Mouse (Mus musculus): ENCODE measurements around the gene E130114P18Rik. TPM values are rescaled to one million over a fixed set of nuclear protein-coding genes. Genes with fewer than 3 reads are reported as not detected.

E130114P18Rik gene
- polyA plus RNA-seq, 1 experiment = 0.74 TPM

DNA sequence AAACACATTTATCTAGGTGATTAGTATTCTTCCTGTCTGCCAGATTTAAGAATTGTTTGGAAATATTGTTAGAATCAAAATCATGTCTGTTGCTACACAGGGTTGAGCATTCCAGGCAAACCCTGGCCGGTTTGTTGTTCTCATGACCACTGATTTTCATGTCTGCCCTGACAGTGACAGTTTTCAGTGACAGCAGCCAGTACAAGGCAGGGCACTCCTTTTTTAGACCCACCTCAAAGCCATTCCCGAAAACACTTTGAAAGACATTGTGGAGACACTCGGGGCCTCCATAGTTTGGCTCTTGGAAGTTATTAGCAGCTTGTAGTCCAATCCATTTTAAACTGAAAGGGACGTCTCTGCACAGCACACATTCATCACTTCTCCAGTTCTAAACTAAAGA, 36.1 kb upstream of the E130114P18Rik start:
- TF ChIP-seq CTCF (IDR thresholded peaks at IDR 0.05; ENCODE audit: control insufficient read depth, insufficient read depth, insufficient replicate concordance, low read depth, low read length) (no peak), POLR2A (IDR thresholded peaks at IDR 0.05; ENCODE audit: control insufficient read depth, low read depth, low read length) (no peak)
- Histone ChIP-seq H3K27ac (ENCODE audit: control insufficient read depth, insufficient read depth, low read depth, low read length) (no peak overlapping the region; the same call in 1 of the 2 replicates), H3K27me3 (ENCODE audit: control insufficient read depth, insufficient read depth, low read length) (no peaks in the 10 kb centered on the region), H3K4me1 (ENCODE audit: control insufficient read depth, insufficient read depth, low read length) (no peaks in the 10 kb centered on the region), H3K36me3 (ENCODE audit: control insufficient read depth, insufficient read depth, low read length) (no peaks in the 10 kb centered on the region), H3K4me3 (ENCODE audit: control insufficient read depth, low read depth, low read length) (no peak overlapping the region)

- Histone ChIP-seq H3K27me3 (ENCODE audit: control insufficient read depth, insufficient read depth, low read length) (no peaks in the 10 kb centered on the region), H3K4me1 (ENCODE audit: control insufficient read depth, insufficient read depth, low read length) (no peaks in the 10 kb centered on the region), H3K4me3 (ENCODE audit: control insufficient read depth, low read depth, low read length) (no peak overlapping the region), H3K27ac (ENCODE audit: control insufficient read depth, insufficient read depth, low read depth, low read length) (no peak overlapping the region), H3K36me3 (ENCODE audit: control insufficient read depth, insufficient read depth, low read length) (no peaks in the 10 kb centered on the region)
- TF ChIP-seq POLR2A (IDR thresholded peaks at IDR 0.05; ENCODE audit: control insufficient read depth, low read depth, low read length) (no peak), CTCF (IDR thresholded peaks at IDR 0.05; ENCODE audit: control insufficient read depth, insufficient read depth, insufficient replicate concordance, low read depth, low read length) (no peak)
These were observed 35.2 kb upstream of the E130114P18Rik start for GRCm38 (mm10) chr4:97813035-97813434.

GRCm38 (mm10) chr4:97810348-97810939, 32.6 kb upstream of the E130114P18Rik start:
- Histone ChIP-seq H3K36me3 (ENCODE audit: control insufficient read depth, insufficient read depth, low read length) (no peaks in the 10 kb centered on the region), H3K27me3 (ENCODE audit: control insufficient read depth, insufficient read depth, low read length) (no peaks in the 10 kb centered on the region), H3K4me3 (ENCODE audit: control insufficient read depth, low read depth, low read length) (no peak overlapping the region)

DNA sequence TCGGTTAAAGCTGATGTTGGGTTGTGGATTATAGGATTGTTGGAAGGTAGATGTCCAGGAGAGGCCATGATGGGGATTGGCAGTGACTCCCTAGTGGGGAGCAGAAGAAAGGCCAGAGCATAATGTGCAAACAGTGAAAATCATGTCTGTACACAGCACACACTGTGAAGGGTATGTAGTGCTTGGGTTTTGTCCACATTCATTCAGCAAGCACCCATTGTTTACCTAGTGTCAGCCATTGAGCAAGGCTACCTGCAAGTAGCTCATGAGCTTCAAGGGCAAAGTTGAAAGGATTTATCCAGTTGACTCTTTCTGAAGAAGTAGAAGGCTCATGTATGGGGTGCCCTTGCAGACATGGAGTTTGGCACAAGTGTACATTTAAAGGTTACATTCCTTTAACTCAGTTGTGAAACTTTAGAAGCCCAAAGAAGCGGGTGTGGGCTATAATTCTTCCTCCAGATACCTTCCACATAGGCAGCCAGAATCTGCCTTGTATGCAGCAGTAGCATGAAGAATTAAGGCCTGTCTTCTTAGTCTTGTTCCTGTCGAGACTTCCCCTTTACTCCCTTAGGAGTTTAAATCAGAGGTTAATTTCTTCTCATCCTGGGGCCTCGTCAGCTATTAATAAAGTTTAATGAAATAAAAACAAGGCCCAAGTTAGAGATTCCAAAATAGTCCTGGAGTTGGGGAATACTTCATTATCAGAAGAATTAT, 31.9 kb upstream of the E130114P18Rik start:
- no peaks in the 10 kb centered on the region for H3K27me3 ChIP-seq (ENCODE audit: control insufficient read depth, insufficient read depth, low read length)
- TF ChIP-seq CTCF (IDR thresholded peaks at IDR 0.05; ENCODE audit: control insufficient read depth, insufficient read depth, insufficient replicate concordance, low read depth, low read length) (no peak), POLR2A (IDR thresholded peaks at IDR 0.05; ENCODE audit: control insufficient read depth, low read depth, low read length) (no peak)
- no peaks in the 10 kb centered on the region for H3K36me3 ChIP-seq (ENCODE audit: control insufficient read depth, insufficient read depth, low read length)
- H3K27ac ChIP-seq (ENCODE audit: control insufficient read depth, insufficient read depth, low read depth, low read length) = no peak overlapping the region
- no peak overlapping the region for H3K4me3 ChIP-seq (ENCODE audit: control insufficient read depth, low read depth, low read length)
- H3K4me1 ChIP-seq (ENCODE audit: control insufficient read depth, insufficient read depth, low read length) = no peaks in the 10 kb centered on the region

More at GRCm38 (mm10) chr4:97810348-97810939, 32.6 kb upstream of the E130114P18Rik start:
- Histone ChIP-seq H3K4me1 (ENCODE audit: control insufficient read depth, insufficient read depth, low read length) (no peaks in the 10 kb centered on the region), H3K27ac (ENCODE audit: control insufficient read depth, insufficient read depth, low read depth, low read length) (no peak overlapping the region)
- TF ChIP-seq CTCF (IDR thresholded peaks at IDR 0.05; ENCODE audit: control insufficient read depth, insufficient read depth, insufficient replicate concordance, low read depth, low read length) (no peak), POLR2A (IDR thresholded peaks at IDR 0.05; ENCODE audit: control insufficient read depth, low read depth, low read length) (no peak)

GRCm38 (mm10) chr4:97808885-97809284, 31.0 kb upstream of the E130114P18Rik start:
- TF ChIP-seq POLR2A (IDR thresholded peaks at IDR 0.05; ENCODE audit: control insufficient read depth, low read depth, low read length) (no peak), CTCF (IDR thresholded peaks at IDR 0.05; ENCODE audit: control insufficient read depth, insufficient read depth, insufficient replicate concordance, low read depth, low read length) (no peak)
- no peak overlapping the region for H3K27ac ChIP-seq (ENCODE audit: control insufficient read depth, insufficient read depth, low read depth, low read length)

DNA sequence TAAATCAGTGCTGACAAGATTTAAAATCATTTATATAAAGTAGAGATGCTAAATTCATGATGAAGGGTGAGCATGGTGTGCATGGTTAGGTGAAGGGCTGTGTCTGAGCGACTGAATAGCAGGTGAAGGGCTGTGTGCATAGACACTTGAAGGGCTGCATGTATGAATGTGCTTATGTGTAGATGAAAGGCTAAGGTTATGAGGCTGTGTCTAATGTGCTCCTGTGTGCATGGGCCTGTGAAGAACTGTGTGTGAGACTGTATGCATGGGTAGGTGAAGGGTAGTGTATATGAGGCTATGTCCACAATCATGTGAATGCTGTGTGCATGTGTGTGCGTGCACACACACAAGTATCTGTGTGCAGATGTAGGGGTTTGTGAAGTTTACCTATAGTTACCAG, 29.0 kb upstream of the E130114P18Rik start:
- no peak overlapping the region for H3K4me3 ChIP-seq (ENCODE audit: control insufficient read depth, low read depth, low read length)
- no peak overlapping the region for H3K27ac ChIP-seq (ENCODE audit: control insufficient read depth, insufficient read depth, low read depth, low read length)
- H3K36me3 ChIP-seq (ENCODE audit: control insufficient read depth, insufficient read depth, low read length) = no peaks in the 10 kb centered on the region
- no peaks in the 10 kb centered on the region for H3K4me1 ChIP-seq (ENCODE audit: control insufficient read depth, insufficient read depth, low read length)
- TF ChIP-seq CTCF (IDR thresholded peaks at IDR 0.05; ENCODE audit: control insufficient read depth, insufficient read depth, insufficient replicate concordance, low read depth, low read length) = no peak
- no peak for TF ChIP-seq POLR2A (IDR thresholded peaks at IDR 0.05; ENCODE audit: control insufficient read depth, low read depth, low read length)
- H3K27me3 ChIP-seq (ENCODE audit: control insufficient read depth, insufficient read depth, low read length) = no peaks in the 10 kb centered on the region

More at GRCm38 (mm10) chr4:97808885-97809284, 31.0 kb upstream of the E130114P18Rik start:
- Histone ChIP-seq H3K4me1 (ENCODE audit: control insufficient read depth, insufficient read depth, low read length) (no peaks in the 10 kb centered on the region), H3K36me3 (ENCODE audit: control insufficient read depth, insufficient read depth, low read length) (no peaks in the 10 kb centered on the region), H3K4me3 (ENCODE audit: control insufficient read depth, low read depth, low read length) (no peak overlapping the region), H3K27me3 (ENCODE audit: control insufficient read depth, insufficient read depth, low read length) (no peaks in the 10 kb centered on the region)

DNA sequence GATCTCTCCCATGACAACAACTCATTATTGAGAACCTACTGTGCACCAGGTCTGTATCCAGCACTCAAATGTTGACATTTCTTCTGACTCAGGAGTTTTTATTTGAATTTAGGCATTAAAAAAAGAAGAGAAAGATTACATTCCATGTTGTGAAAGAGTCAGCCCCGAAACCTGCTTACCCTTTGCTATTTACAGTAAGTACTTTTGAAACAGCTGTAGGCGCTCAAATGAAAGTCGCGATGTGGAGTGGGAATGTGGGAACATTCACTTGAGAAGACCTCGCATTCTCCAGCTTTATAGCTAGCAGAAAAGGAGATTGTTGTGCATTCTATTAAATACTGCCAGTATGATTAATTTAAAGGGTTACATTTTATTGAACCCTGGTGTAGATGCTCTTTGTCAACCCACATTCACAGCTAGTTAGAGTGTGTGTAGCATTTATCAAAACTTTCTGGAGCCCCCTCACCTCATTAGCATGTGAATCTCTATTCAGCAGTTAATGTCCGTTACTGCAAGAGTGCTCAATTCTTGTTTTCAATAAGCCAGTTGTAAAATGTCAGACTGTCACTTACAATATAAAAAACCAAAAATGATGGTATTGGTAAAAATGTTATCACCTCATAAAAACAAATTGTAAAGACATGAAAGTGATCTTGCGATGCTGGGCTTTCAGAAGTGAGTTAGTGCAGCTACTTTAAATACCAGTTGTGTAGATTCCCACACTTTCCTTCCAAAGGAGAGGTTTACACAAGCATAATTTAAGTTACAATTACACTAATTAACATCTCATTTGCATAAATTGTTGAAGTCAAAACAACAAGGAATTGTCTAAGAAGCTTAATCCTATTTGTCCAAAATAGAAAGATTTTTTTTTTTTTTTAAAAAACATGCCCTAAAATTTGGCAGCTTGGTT, 28.3 kb upstream of the E130114P18Rik start:
- Histone ChIP-seq H3K36me3 (ENCODE audit: control insufficient read depth, insufficient read depth, low read length) (no peaks in the 10 kb centered on the region), H3K27me3 (ENCODE audit: control insufficient read depth, insufficient read depth, low read length) (no peaks in the 10 kb centered on the region), H3K4me3 (ENCODE audit: control insufficient read depth, low read depth, low read length) (no peak overlapping the region), H3K27ac (ENCODE audit: control insufficient read depth, insufficient read depth, low read depth, low read length) (no peak overlapping the region), H3K4me1 (ENCODE audit: control insufficient read depth, insufficient read depth, low read length) (no peaks in the 10 kb centered on the region)
- TF ChIP-seq CTCF (IDR thresholded peaks at IDR 0.05; ENCODE audit: control insufficient read depth, insufficient read depth, insufficient replicate concordance, low read depth, low read length) (no peak), POLR2A (IDR thresholded peaks at IDR 0.05; ENCODE audit: control insufficient read depth, low read depth, low read length) (no peak)
